Mouse (Mus musculus) liver, adult 2 months (tissue): ENCODE measurements at regions not wholly inside any gene's neighbourhood (a gene's known extent, or its start where the extent isn't known, plus 50 kb on each side); places are given as distances from the start of the nearest gene placed in this dataset.

Source experiments
- DNase-seq: peaks from one replicate; pipeline ENCODE4 v3.0.0-alpha.2; 2011; ENCODE audit warnings: low read depth, low spot score; ENCODE audit errors: extremely low read depth
- H3K27ac ChIP-seq: fragments of 200-500 bp; replicated peaks from 2 replicates; pipeline ENCODE4 v1.5.1; 2012; ENCODE audit warnings: low read depth, mild to moderate bottlenecking, control low read depth, inconsistent platforms, low read length; ENCODE audit not compliant: insufficient read depth
- H3K27me3 ChIP-seq: fragments of 200-500 bp; 2 replicates; pipeline ENCODE4 v1.6.1; 2012; ENCODE audit warnings: mild to moderate bottlenecking, moderate library complexity, low read length, inconsistent platforms; ENCODE audit not compliant: control insufficient read depth, insufficient read depth
- H3K36me3 ChIP-seq: fragments of 200-500 bp; 2 replicates; pipeline ENCODE4 v1.6.1; 2012; ENCODE audit warnings: low read length, inconsistent platforms; ENCODE audit not compliant: control insufficient read depth, insufficient read depth
- H3K4me1 ChIP-seq: fragments of 200-500 bp; 2 replicates; pipeline ENCODE4 v1.6.1; 2011; ENCODE audit warnings: low read length; ENCODE audit not compliant: control insufficient read depth, insufficient read depth
- H3K4me3 ChIP-seq: fragments of 200-500 bp; 2 replicates; pipeline ENCODE4 v1.5.1; 2011; ENCODE audit warnings: low read depth, mild to moderate bottlenecking, control low read depth, low read length, moderate library complexity; ENCODE audit not compliant: insufficient read depth
- H3K79me2 ChIP-seq: fragments of 200-500 bp; 2 replicates; pipeline ENCODE4 v1.6.1; 2012; ENCODE audit warnings: inconsistent platforms, mild to moderate bottlenecking, low read length, moderate library complexity; ENCODE audit not compliant: control insufficient read depth, insufficient read depth
- H3K9ac ChIP-seq: fragments of 200-500 bp; 2 replicates; pipeline ENCODE4 v1.6.1; 2012; ENCODE audit warnings: low read depth, mild to moderate bottlenecking, control low read depth, inconsistent platforms, low read length
- CTCF ChIP-seq: fragments of 200-500 bp; IDR thresholded peaks from 2 replicates; pipeline ENCODE4 v1.5.1; 2011; ENCODE audit warnings: low read depth, low read length, control low read depth
- POLR2A ChIP-seq: fragments of 200-500 bp; IDR thresholded peaks from 2 replicates; pipeline ENCODE4 v1.6.1; 2011; ENCODE audit warnings: low read length, control low read depth; ENCODE audit not compliant: insufficient read depth; ENCODE audit errors: extremely low read depth
- whole genome bisulfite sequencing: fragments of 180-500 bp; shearing (Covaris S2); methylation state at CpG from one replicate; pipeline ENCODE4 v1.1.7; 2018; 5-methylcytosine and 5-hydroxymethylcytosine counted together

GRCm38 (mm10) chr2:50757837-50758541, 390.9 kb downstream of the Rnd3 start:
- Histone ChIP-seq H3K4me3 (no peak overlapping the region), H3K79me2 (no peaks in the 10 kb centered on the region), H3K27ac (no peak overlapping the region), H3K9ac (no peak overlapping the region), H3K27me3 (no peaks in the 10 kb centered on the region), H3K4me1 (no peaks in the 10 kb centered on the region), H3K36me3 (no peaks in the 10 kb centered on the region)
- 84% methylated on average over 21 of the region's 21 CpGs for WGBS
- TF ChIP-seq CTCF (no peak), POLR2A (no peak)
- no peak for DNase-seq

- TF ChIP-seq POLR2A (no peak), CTCF (no peak)
- Histone ChIP-seq H3K4me1 (no peaks in the 10 kb centered on the region), H3K9ac (no peak overlapping the region), H3K27me3 (no peaks in the 10 kb centered on the region), H3K36me3 (no peaks in the 10 kb centered on the region), H3K27ac (no peak overlapping the region), H3K79me2 (no peaks in the 10 kb centered on the region), H3K4me3 (no peak overlapping the region)
- 82% methylated on average over 9 of the region's 9 CpGs for WGBS
- no peak for DNase-seq
Observed at GRCm38 (mm10) chr2:50755616-50756450, 393.1 kb downstream of the Rnd3 start.

DNA sequence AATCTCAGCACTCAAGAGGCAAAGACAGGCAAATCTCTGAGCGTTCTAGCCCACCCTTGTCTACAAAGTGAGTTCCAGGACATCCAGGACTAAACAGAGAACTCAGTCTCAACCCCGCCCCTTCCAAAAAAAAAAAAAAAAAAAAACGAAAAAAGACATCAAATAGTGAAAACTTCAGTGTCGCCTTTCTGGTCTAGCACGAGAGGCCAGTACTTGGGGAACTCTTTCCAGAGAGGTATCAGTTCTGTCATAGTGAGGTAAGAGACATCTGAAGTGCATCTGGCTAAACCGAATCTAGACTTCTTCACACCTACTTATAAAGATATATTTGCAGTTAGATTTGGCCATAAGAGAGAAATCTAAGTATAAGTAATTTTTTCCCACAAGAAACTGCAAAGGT, 393.8 kb downstream of the Rnd3 start:
- no peak overlapping the region for H3K27ac ChIP-seq
- H3K4me1 ChIP-seq = no peaks in the 10 kb centered on the region
- no peak overlapping the region for H3K9ac ChIP-seq
- 86% methylated on average over 6 of the region's 6 CpGs for WGBS
- DNase-seq = no peak
- H3K27me3 ChIP-seq = no peaks in the 10 kb centered on the region
- H3K79me2 ChIP-seq = no peaks in the 10 kb centered on the region
- no peak for TF ChIP-seq CTCF
- no peak for TF ChIP-seq POLR2A
- no peaks in the 10 kb centered on the region for H3K36me3 ChIP-seq
- no peak overlapping the region for H3K4me3 ChIP-seq

DNA sequence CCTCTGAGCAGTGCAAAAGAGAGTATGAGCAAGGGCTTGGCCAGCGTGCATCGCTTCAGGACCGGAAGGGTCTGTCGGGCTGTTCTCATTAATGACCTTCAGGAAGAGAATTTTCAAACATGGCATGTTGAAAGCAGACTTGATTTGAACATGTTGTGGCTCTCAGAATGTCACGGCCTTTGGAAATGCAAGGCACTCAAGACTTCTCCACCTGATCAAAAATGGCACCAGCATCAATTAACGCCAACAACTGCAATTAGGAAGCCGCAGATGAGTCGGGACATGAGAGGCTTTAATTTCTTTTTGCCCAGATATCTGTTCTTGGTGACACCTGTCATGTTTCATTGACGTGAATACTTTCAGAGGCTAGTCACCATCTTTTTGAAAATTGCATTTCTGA, 396.5 kb downstream of the Rnd3 start:
- TF ChIP-seq CTCF = no peak
- TF ChIP-seq POLR2A = no peak
- no peak for DNase-seq

GRCm38 (mm10) chr2:50750799-50751198, 398.1 kb downstream of the Rnd3 start:
- no peaks in the 10 kb centered on the region for H3K36me3 ChIP-seq
- no peak overlapping the region for H3K4me3 ChIP-seq
- H3K27ac ChIP-seq = no peak overlapping the region
- no peak for DNase-seq
- WGBS = 87% methylated on average over 5 of the region's 5 CpGs
- H3K79me2 ChIP-seq = no peaks in the 10 kb centered on the region
- no peak overlapping the region for H3K9ac ChIP-seq
- H3K27me3 ChIP-seq = no peaks in the 10 kb centered on the region
- no peak for TF ChIP-seq POLR2A
- H3K4me1 ChIP-seq = no peaks in the 10 kb centered on the region; the same call in 1 of the 2 replicates

More for the DNA sequence above, 396.5 kb downstream of the Rnd3 start:
- no peaks in the 10 kb centered on the region for H3K36me3 ChIP-seq
- H3K27ac ChIP-seq = no peak overlapping the region
- no peaks in the 10 kb centered on the region for H3K27me3 ChIP-seq
- no peak overlapping the region for H3K4me3 ChIP-seq
- no peaks in the 10 kb centered on the region for H3K4me1 ChIP-seq
- 91% methylated on average over 9 of the region's 9 CpGs for WGBS
- no peak overlapping the region for H3K9ac ChIP-seq
- H3K79me2 ChIP-seq = no peaks in the 10 kb centered on the region
